Mouse (Mus musculus) splenic B cell, adult 2 months (primary cell): ENCODE results near the gene Rad23a.

Source experiments
- DNase-seq: peaks from one replicate; pipeline ENCODE4 v3.0.0-alpha.2; 2011; ENCODE audit warnings: low read depth, low spot score
- H3K27me3 ChIP-seq: 2 replicates; pipeline ENCODE4 v1.6.1; 2012; ENCODE audit warnings: mild to moderate bottlenecking, low read length, moderate library complexity, mixed read lengths; ENCODE audit not compliant: control insufficient read depth, poor library complexity, insufficient read depth, severe bottlenecking
- H3K36me3 ChIP-seq: 2 replicates; pipeline ENCODE4 v1.6.1; 2012; ENCODE audit warnings: mild to moderate bottlenecking, low read length, moderate library complexity, mixed read lengths; ENCODE audit not compliant: control insufficient read depth, poor library complexity, insufficient read depth, severe bottlenecking

Gene Rad23a

GRCm38 (mm10) chr8:84840248-84840999, at the start of gene Rad23a:
Gene Rad23a (minus strand): TSS chr8:84840665.
- peak; percentile 97 for DNase-seq
- Histone ChIP-seq H3K36me3 (peaks cover 36% of the 10 kb centered on the region), H3K27me3 (no peaks in the 10 kb centered on the region)

GRCm38 (mm10) chr8:84889141-84889540, 48.7 kb upstream of the Rad23a start:
- Histone ChIP-seq H3K36me3 (no peaks in the 10 kb centered on the region), H3K27me3 (no peaks in the 10 kb centered on the region)
- DNase-seq = no peak

GRCm38 (mm10) chr8:84888280-84888679, 47.8 kb upstream of the Rad23a start:
- no peak for DNase-seq
- no peaks in the 10 kb centered on the region for H3K36me3 ChIP-seq
- no peaks in the 10 kb centered on the region for H3K27me3 ChIP-seq

- Histone ChIP-seq H3K27me3 (no peaks in the 10 kb centered on the region), H3K36me3 (no peaks in the 10 kb centered on the region)
- no peak for DNase-seq
Observed at GRCm38 (mm10) chr8:84884728-84885127, 44.3 kb upstream of the Rad23a start.

- no peak for DNase-seq
- H3K27me3 ChIP-seq = no peaks in the 10 kb centered on the region
Observed at GRCm38 (mm10) chr8:84878915-84879314, 38.5 kb upstream of the Rad23a start.

GRCm38 (mm10) chr8:84877297-84878035, 37.0 kb upstream of the Rad23a start:
- Histone ChIP-seq H3K36me3 (no peaks in the 10 kb centered on the region), H3K27me3 (no peaks in the 10 kb centered on the region)
- no peak for DNase-seq

More at GRCm38 (mm10) chr8:84878915-84879314, 38.5 kb upstream of the Rad23a start:
- no peaks in the 10 kb centered on the region for H3K36me3 ChIP-seq

GRCm38 (mm10) chr8:84874339-84874738, 33.9 kb upstream of the Rad23a start:
- Histone ChIP-seq H3K27me3 (no peaks in the 10 kb centered on the region), H3K36me3 (no peaks in the 10 kb centered on the region)
- no peak for DNase-seq

- Histone ChIP-seq H3K36me3 (peaks cover 3% of the 10 kb centered on the region; the same call in 1 of the 2 replicates), H3K27me3 (no peaks in the 10 kb centered on the region)
- no peak for DNase-seq
Observed at GRCm38 (mm10) chr8:84873016-84873415, 32.6 kb upstream of the Rad23a start.

- Histone ChIP-seq H3K36me3 (peaks cover 6% of the 10 kb centered on the region; the same call in 1 of the 2 replicates), H3K27me3 (no peaks in the 10 kb centered on the region)
- DNase-seq = peak; percentile 50
Observed at GRCm38 (mm10) chr8:84872309-84872965, 32.0 kb upstream of the Rad23a start.

GRCm38 (mm10) chr8:84871376-84872308, 31.2 kb upstream of the Rad23a start, which contains the start of gene Syce2:
Gene Syce2 (plus strand): TSS chr8:84872111.
- DNase-seq = peak; percentile 94
- peaks cover 8% of the 10 kb centered on the region; the same call in 1 of the 2 replicates for H3K36me3 ChIP-seq
- no peaks in the 10 kb centered on the region for H3K27me3 ChIP-seq

- DNase-seq = peak; percentile 94
- H3K27me3 ChIP-seq = no peaks in the 10 kb centered on the region
- peaks cover 5% of the 10 kb centered on the region; the same call in 1 of the 2 replicates for H3K36me3 ChIP-seq
Observed at GRCm38 (mm10) chr8:84856864-84857441, 16.5 kb upstream of the Rad23a start, which contains the start of gene Farsa. Gene Farsa (plus strand): TSS chr8:84856989.

GRCm38 (mm10) chr8:84856434-84856833, 16.0 kb upstream of the Rad23a start:
- Histone ChIP-seq H3K27me3 (no peaks in the 10 kb centered on the region), H3K36me3 (peaks cover 5% of the 10 kb centered on the region; the same call in 1 of the 2 replicates)
- DNase-seq = no peak

GRCm38 (mm10) chr8:84847684-84848435, 7.4 kb upstream of the Rad23a start:
- H3K36me3 ChIP-seq = peaks cover 18% of the 10 kb centered on the region
- DNase-seq = peak; percentile 27
- H3K27me3 ChIP-seq = no peaks in the 10 kb centered on the region
